ENCODE assay signal across 24 mouse cellular contexts in genomic region chr4:32101002-32101401, GRCm38 (mm10).
DNase-seq lines count a peak whose midpoint lies in the region; ATAC-seq and TF ChIP-seq lines count a peak whose summit lies in the region.
"Had no signal": no experiment of that assay in that cellular context is flagged by ENCODE, and none has a peak within 500 bp of the region (broad histone marks: within the 10 kb centered on the region; RNA-seq: fewer than 3 reads in every experiment).

No protein-coding gene starts in this region.

- CTCF ChIA-PET in Patski (lab: Charles Lee) = interaction anchor here (1.1 to 1.6 kb wide), 3 partner anchors 12 to 27 kb away, joined by 3 to 5 read pairs (median 4); no protein-coding TSS in a partner anchor

- WGBS in kidney, embryonic 14.5 days = 31% methylated on average over 5 of the region's 5 CpGs

- H3K27me3 ChIP-seq in kidney, embryonic 14.5 days (ENCODE audit: control insufficient read depth, insufficient read depth, low read length) = no peaks in the 10 kb centered on the region
- H3K27me3 ChIP-seq in CH12.LX (replicated peaks) = no peaks in the 10 kb centered on the region
- no peaks in the 10 kb centered on the region for H3K27me3 ChIP-seq in Patski
- H3K27me3 ChIP-seq in megakaryocyte, embryonic 14.5 days (replicated peaks) = peaks cover 5% of the 10 kb centered on the region
- H3K27me3 ChIP-seq: hindbrain, embryonic 12.5 days; midbrain, embryonic 13.5 days; neural tube, embryonic 12.5 days had no signal

- dilution Hi-C loops in CH12.LX (cut with MboI; ENCODE audit: extremely low pct_ligation_motif_present, extremely low pct_unique_long_range_greater_than_20kb, low sequenced_read_pairs) = no loop called here

- TF ChIP-seq EP300 in CH12.LX (IDR thresholded peaks at IDR 0.05; ENCODE audit: low read length) = no peak

- H3K4me3 ChIP-seq in kidney, embryonic 14.5 days (ENCODE audit: low read length) = no peak overlapping the region
- H3K4me3 ChIP-seq in CH12.LX (replicated peaks in 1 of 3; ENCODE audit: low read depth in 2 of 3, low read length in 2 of 3, poor library complexity in 1 of 3) = no peak overlapping the region
- H3K4me3 ChIP-seq in megakaryocyte, embryonic 14.5 days (replicated peaks) = peak overlapping the region; percentile 7
- H3K4me3 ChIP-seq: heart, embryonic 10.5 days; hindbrain, embryonic 12.5 days; midbrain, embryonic 13.5 days; neural tube, embryonic 12.5 days had no signal

- intact Hi-C loops in left cerebral cortex, postnatal 4 days (cut with DNase I) = no loop called here

- no peak overlapping the region for H3K4me2 ChIP-seq in kidney, embryonic 14.5 days (replicated peaks; ENCODE audit: low read depth, low read length)
- H3K4me2 ChIP-seq in CH12.LX (ENCODE audit: insufficient read depth, low read depth, poor library complexity, severe bottlenecking) = peak overlapping the region; percentile 67
- H3K4me2 ChIP-seq: hindbrain, embryonic 12.5 days; liver, embryonic 11.5 days; midbrain, embryonic 13.5 days; neural tube, embryonic 12.5 days had no signal

- no peak overlapping the region for H3K9ac ChIP-seq in kidney, embryonic 14.5 days (ENCODE audit: low read depth, low read length)
- H3K9ac ChIP-seq in CH12.LX (ENCODE audit: insufficient read depth, low read depth) = no peak overlapping the region
- H3K9ac ChIP-seq: hindbrain, embryonic 12.5 days; midbrain, embryonic 13.5 days; neural tube, embryonic 12.5 days had no signal

- POLR2A ChIA-PET in Patski (lab: Charles Lee) = no interaction called here

- no peak for TF ChIP-seq POLR2A in CH12.LX (IDR thresholded peaks at IDR 0.05; ENCODE audit: low read depth, low read length)

- TF ChIP-seq RAD21 in CH12.LX (IDR thresholded peaks at IDR 0.05; ENCODE audit: low read depth, low read length) = no peak

- no peaks in the 10 kb centered on the region for H3K79me2 ChIP-seq in CH12.LX (replicated peaks; ENCODE audit: control insufficient read depth, extremely low read depth, insufficient read depth, poor library complexity, severe bottlenecking)

- no peak for ATAC-seq in kidney, embryonic 14.5 days (ENCODE audit: low FRiP score, low TSS enrichment)
- ATAC-seq in Patski = no peak
- ATAC-seq: forebrain, embryonic 16.5 days; midbrain, embryonic 13.5 days had no signal

- DNase-seq in kidney, postnatal 4 days = peak; percentile 10 to 34
- peak; percentile 7 for DNase-seq in CH12.LX (ENCODE audit: extremely low read depth)
- DNase-seq in Patski (ENCODE audit: low read depth, low spot score) = peak; percentile 46
- DNase-seq in gastrocnemius, adult 8-10 months (ENCODE audit: low spot score in 2 of 2) = no peak
- no peak for DNase-seq in left cerebral cortex, postnatal 4 days
- DNase-seq in right cerebral cortex, postnatal 10 days (ENCODE audit: low spot score in 2 of 2) = no peak
- DNase-seq: adrenal gland, postnatal 14 days; cerebellum, adult 11 months; cerebellum, postnatal 10 days; embryo, embryonic 11 days; heart, postnatal 10 days; lung, adult 18-20 months; right cerebral cortex, adult 18-20 months; spleen, adult 18-20 months; thymus, postnatal 25 days had no signal

- no peak overlapping the region for H3K27ac ChIP-seq in kidney, embryonic 14.5 days (ENCODE audit: low read depth, low read length)
- no peak overlapping the region for H3K27ac ChIP-seq in CH12.LX (ENCODE audit: insufficient read depth, low read depth)
- H3K27ac ChIP-seq: heart, embryonic 10.5 days; hindbrain, embryonic 12.5 days; macrophage; midbrain, embryonic 13.5 days; neural tube, embryonic 12.5 days had no signal

- TF ChIP-seq CTCF in CH12.LX (conservative IDR thresholded peaks at IDR 0.05 in 1 of 2, IDR thresholded peaks at IDR 0.05 in 1 of 2; ENCODE audit: low read depth in 2 of 2, low read length in 2 of 2) = no peak
- TF ChIP-seq CTCF in Patski (IDR thresholded peaks at IDR 0.05) = no peak

- no peaks in the 10 kb centered on the region for H3K9me3 ChIP-seq in kidney, embryonic 14.5 days (ENCODE audit: control insufficient read depth, low read length)
- no peaks in the 10 kb centered on the region for H3K9me3 ChIP-seq in CH12.LX (replicated peaks; ENCODE audit: low read length)
- no peaks in the 10 kb centered on the region for H3K9me3 ChIP-seq in megakaryocyte, embryonic 14.5 days
- H3K9me3 ChIP-seq: heart, embryonic 10.5 days; hindbrain, embryonic 12.5 days; midbrain, embryonic 13.5 days; neural tube, embryonic 12.5 days had no signal

- H3K4me1 ChIP-seq in kidney, embryonic 14.5 days (ENCODE audit: control insufficient read depth, insufficient read depth, low read length) = no peaks in the 10 kb centered on the region
- peaks cover 0 to 11% of the 10 kb centered on the region in 2 experiments; a peak in 2 of 4 replicates for H3K4me1 ChIP-seq in CH12.LX (ENCODE audit: control insufficient read depth in 1 of 2, insufficient read depth in 2 of 2)
- H3K4me1 ChIP-seq in megakaryocyte, embryonic 14.5 days = peaks cover 9% of the 10 kb centered on the region
- H3K4me1 ChIP-seq: hindbrain, embryonic 12.5 days; midbrain, embryonic 13.5 days; neural tube, embryonic 12.5 days had no signal

- H3K36me3 ChIP-seq in kidney, embryonic 14.5 days (ENCODE audit: control insufficient read depth, insufficient read depth, low read length) = no peaks in the 10 kb centered on the region
- no peaks in the 10 kb centered on the region for H3K36me3 ChIP-seq in CH12.LX (replicated peaks in 1 of 2; ENCODE audit: control insufficient read depth in 1 of 2, insufficient read depth in 1 of 2, low read length in 1 of 2)
- H3K36me3 ChIP-seq in megakaryocyte, embryonic 14.5 days (replicated peaks; ENCODE audit: low read length) = no peaks in the 10 kb centered on the region
- H3K36me3 ChIP-seq: heart, embryonic 10.5 days; hindbrain, embryonic 12.5 days; midbrain, embryonic 13.5 days; neural tube, embryonic 12.5 days had no signal

- in situ Hi-C loops in CH12.LX (cut with MboI; ENCODE audit: low pct_ligation_motif_present, low pct_unique_long_range_greater_than_20kb, low sequenced_read_pairs) (no loop called here), Patski (cut with MboI; ENCODE audit: low pct_unique_long_range_greater_than_20kb) (no loop called here)

TF ChIP-seq in CH12.LX, 34 proteins besides CTCF, POLR2A, EP300 and RAD21:
- no peak for TF ChIP-seq RCOR1 (conservative IDR thresholded peaks at IDR 0.05; ENCODE audit: low read depth, low read length)
- no peak for TF ChIP-seq ELF1 (IDR thresholded peaks at IDR 0.05; ENCODE audit: low read depth, low read length)
- TF ChIP-seq POLR2AphosphoS2 (IDR thresholded peaks at IDR 0.05; ENCODE audit: low read depth, low read length) = no peak
- no peak for TF ChIP-seq CHD2 (IDR thresholded peaks at IDR 0.05; ENCODE audit: low read length)
- no peak for TF ChIP-seq ZC3H11A (IDR thresholded peaks at IDR 0.05; ENCODE audit: low read depth, low read length)
- TF ChIP-seq NRF1 (IDR thresholded peaks at IDR 0.05; ENCODE audit: low read depth, low read length) = no peak
- no peak for TF ChIP-seq MXI1 (IDR thresholded peaks at IDR 0.05; ENCODE audit: low read depth, low read length)
- TF ChIP-seq ETS1 (conservative IDR thresholded peaks at IDR 0.05; ENCODE audit: low read depth, low read length) = no peak
- no peak for TF ChIP-seq USF1 (IDR thresholded peaks at IDR 0.05; ENCODE audit: low read depth, low read length)
- TF ChIP-seq TCF12 (IDR thresholded peaks at IDR 0.05; ENCODE audit: low read depth, low read length) = no peak
- TF ChIP-seq SMC3 (IDR thresholded peaks at IDR 0.05; ENCODE audit: low read depth, low read length) = no peak
- TF ChIP-seq HCFC1 (IDR thresholded peaks at IDR 0.05; ENCODE audit: low read depth, low read length) = no peak
- no peak for TF ChIP-seq BHLHE40 (IDR thresholded peaks at IDR 0.05; ENCODE audit: low read depth, low read length)
- no peak for TF ChIP-seq USF2 (conservative IDR thresholded peaks at IDR 0.05; ENCODE audit: low read depth, low read length)
- no peak for TF ChIP-seq E2F4 (IDR thresholded peaks at IDR 0.05; ENCODE audit: insufficient replicate concordance, low read depth, low read length)
- no peak for TF ChIP-seq MAZ (IDR thresholded peaks at IDR 0.05; ENCODE audit: low read depth, low read length)
- no peak for TF ChIP-seq TBP (conservative IDR thresholded peaks at IDR 0.05; ENCODE audit: low read depth, low read length)
- no peak for TF ChIP-seq JUND (conservative IDR thresholded peaks at IDR 0.05; ENCODE audit: low read depth, low read length)
TF ChIP-seq in CH12.LX: peak in this region for 0.

Comparison
In these comparisons a context has a peak if more than half of its experiments do, and no peak if none do; other contexts are left out.
1. DNase-seq: peak in kidney, postnatal 4 days (2 of 2), CH12.LX (single experiment) and Patski (single experiment); none in gastrocnemius, adult 8-10 months (0 of 2), left cerebral cortex, postnatal 4 days (single experiment) and right cerebral cortex, postnatal 10 days (0 of 2).